Mouse (Mus musculus): ENCODE measurements around the gene Ccnt2.

- TF ChIP-seq CTCF (IDR thresholded peaks at IDR 0.05; ENCODE audit: borderline replicate concordance, insufficient read depth, low read length) (no peak), POLR2A (IDR thresholded peaks at IDR 0.05; ENCODE audit: low read depth, low read length) (no peak)
These were observed 76.2 kb downstream of the Ccnt2 start for GRCm38 (mm10) chr1:127850075-127850610.
